Mouse (Mus musculus) left cerebral cortex, postnatal 36 days (tissue): ENCODE results near the gene Fxyd2. TPM values are rescaled to one million over a fixed set of nuclear protein-coding genes. Genes with fewer than 3 reads are reported as not detected.

Experiments
- DNase-seq, 2 experiments: peaks; one replicate each; pipeline ENCODE4 v3.0.0; 2021 to 2022; ENCODE audit warnings: low spot score in 2 of 2, mixed read lengths in 1 of 2
- intact Hi-C: fragments of 180-260 bp; cut with DNase I; formaldehyde crosslinking; loops from one replicate; pipeline ENCODE4 v1.15.1; 2025
- total RNA-seq, 2 experiments: library from RNA; stranded (reverse); gene quantifications; 2 replicates each; pipeline ENCODE4 v1.2.3; 2021

The Fxyd2 gene
- total RNA-seq, 2 experiments from 2014 or later = 5.7 to 5.8 TPM

DNA sequence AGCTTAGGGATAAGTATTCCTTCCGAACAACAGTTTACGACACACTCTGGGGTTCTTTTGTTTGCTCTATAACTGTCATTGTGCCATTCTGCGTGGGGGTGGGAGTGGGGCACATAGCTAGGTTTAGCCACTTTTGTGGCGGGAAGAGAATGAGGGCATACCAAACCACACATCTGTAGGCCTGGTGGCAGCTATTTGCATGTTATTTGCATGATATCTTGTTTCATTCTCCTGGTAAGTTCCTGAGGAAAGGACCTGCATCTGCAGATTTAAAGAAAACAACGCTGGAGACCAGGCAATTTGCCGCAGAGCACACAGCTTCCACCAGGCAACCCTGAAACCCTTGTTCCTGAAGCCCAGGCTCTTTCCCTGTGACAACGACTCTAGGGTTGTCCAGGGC, 57.7 kb downstream of the Fxyd2 start:
- DNase-seq = no peak
- intact Hi-C loops = no loop called here

DNA sequence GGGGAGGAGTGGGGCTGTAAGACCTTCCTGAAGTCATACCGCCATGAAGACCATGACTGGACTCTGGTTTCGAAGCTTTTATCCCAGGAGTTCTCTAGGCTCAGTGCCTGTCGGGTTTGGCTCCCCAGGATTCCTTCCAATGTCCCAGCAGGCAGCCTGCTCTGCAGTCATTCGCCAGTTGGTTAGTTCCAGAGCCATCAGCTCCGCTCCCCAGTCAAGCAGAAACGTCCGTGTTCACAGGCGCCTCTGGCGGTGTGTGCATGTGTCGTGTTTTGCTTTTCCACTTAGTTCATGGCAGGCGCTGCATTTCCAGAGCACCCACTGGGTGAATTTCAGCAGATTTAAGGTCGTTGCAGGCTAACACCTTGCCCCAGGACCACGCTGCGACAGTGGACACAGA, 58.9 kb downstream of the Fxyd2 start:
- intact Hi-C loops = no loop called here

More for the DNA sequence above, 58.9 kb downstream of the Fxyd2 start:
- no peak for DNase-seq

Other genes with a start within 250 kb of the Fxyd2 start
- 1 to 10 TPM; 1.0 to 1.2 TPM for gene BC049352, start 217.7 kb upstream of the Fxyd2 start, total RNA-seq
- gene Tmprss4, start 195.6 kb upstream of the Fxyd2 start, total RNA-seq = under 1 TPM; 0.18 to 0.20 TPM
- gene Il10ra, start 130.5 kb upstream of the Fxyd2 start, total RNA-seq = 1 to 10 TPM; 2.9 to 3.9 TPM
- not detected for gene Tmprss13, start 80.6 kb upstream of the Fxyd2 start, total RNA-seq
- gene Fxyd6, start 29.5 kb upstream of the Fxyd2 start, total RNA-seq = 100 to 1,000 TPM; 110 to 129 TPM
- 10 to 100 TPM; 42.5 to 64.6 TPM for gene Dscaml1, start 27.0 kb downstream of the Fxyd2 start, total RNA-seq